Mouse (Mus musculus) liver, embryonic 16.5 days (tissue): ENCODE measurements around the gene Cyp27b1. TPM values are rescaled to one million over a fixed set of nuclear protein-coding genes. Genes with fewer than 3 reads are reported as not detected.
"Not testable (repeated sequence)": the region's sequence is repeated elsewhere in the genome, so short reads cannot be mapped to it uniquely, and the experiment has no call there.

ENCODE experiments used
- ATAC-seq: fragments of 200-750 bp; cut with Nextera tagmentation; 2 replicates; pipeline ENCODE4 v1.8.0; 2017; ENCODE audit warnings: low read depth, mild to moderate bottlenecking, moderate number of reproducible peaks, moderate library complexity
- H3K27ac ChIP-seq: fragments of 300-500 bp; sonication (generic); 2 replicates; pipeline ENCODE4 v1.5.1; 2014; ENCODE audit warnings: mild to moderate bottlenecking, low read length
- H3K27me3 ChIP-seq: fragments of 300-500 bp; sonication (generic); 2 replicates; pipeline ENCODE4 v1.6.1; 2014; ENCODE audit warnings: low read depth, low read length, mixed read lengths; ENCODE audit not compliant: control insufficient read depth, insufficient read depth
- H3K36me3 ChIP-seq: fragments of 300-500 bp; sonication (generic); 2 replicates; pipeline ENCODE4 v1.6.1; 2014; ENCODE audit warnings: mild to moderate bottlenecking; ENCODE audit not compliant: control insufficient read depth, insufficient read depth
- H3K4me1 ChIP-seq: fragments of 300-500 bp; sonication (generic); 2 replicates; pipeline ENCODE4 v1.6.1; 2014; ENCODE audit warnings: low read depth, low read length, mixed read lengths; ENCODE audit not compliant: control insufficient read depth
- H3K4me2 ChIP-seq: fragments of 300-500 bp; sonication (generic); 2 replicates; pipeline ENCODE4 v1.6.1; 2014; ENCODE audit warnings: low read depth, low read length, mixed read lengths
- H3K4me3 ChIP-seq: fragments of 300-500 bp; sonication (generic); 2 replicates; pipeline ENCODE4 v1.5.1; 2014; ENCODE audit warnings: low read depth, mild to moderate bottlenecking, low read length
- H3K9ac ChIP-seq: fragments of 300-500 bp; sonication (generic); 2 replicates; pipeline ENCODE4 v1.6.1; 2014; ENCODE audit warnings: low read depth, low read length
- H3K9me3 ChIP-seq: fragments of 300-500 bp; sonication (generic); replicated peaks from 2 replicates; pipeline ENCODE4 v1.6.1; 2016; ENCODE audit warnings: low read length; ENCODE audit not compliant: control insufficient read depth
- WGBS: fragments of 180-500 bp; shearing (Covaris S2); extraction: QIAGEN DNeasy Blood & Tissue Kit; methylation state at CpG from one replicate; pipeline ENCODE4 v1.1.7; 2014; ENCODE audit not compliant: insufficient replicate concordance; 5-methylcytosine and 5-hydroxymethylcytosine counted together
- polyA plus RNA-seq: library from polyadenylated mRNA; unstranded; fragments of >200 nt; fragmentation: Nextera tagmentation; extraction: Ambion mirVana; gene quantifications from 2 replicates; pipeline ENCODE4 v1.2.1, GENCODE M21; 2015

Gene Cyp27b1
- polyA plus RNA-seq, 1 experiment from 2014 or later, result 0.04 TPM

GRCm38 (mm10) chr10:127072270-127072669, 24.2 kb downstream of the Cyp27b1 start:
- not testable (repeated sequence) for H3K9ac ChIP-seq, H3K9me3 ChIP-seq, H3K36me3 ChIP-seq, ATAC-seq, H3K4me2 ChIP-seq, H3K27me3 ChIP-seq, H3K27ac ChIP-seq, H3K4me3 ChIP-seq
- 76% methylated on average over 4 of the region's 4 CpGs for WGBS
- H3K4me1 ChIP-seq, result peaks cover 37% of the 10 kb centered on the region

GRCm38 (mm10) chr10:127072969-127073368, 24.9 kb downstream of the Cyp27b1 start:
- not testable (repeated sequence) for H3K4me2 ChIP-seq, H3K27me3 ChIP-seq, H3K9ac ChIP-seq, ATAC-seq, H3K4me3 ChIP-seq, H3K27ac ChIP-seq, H3K36me3 ChIP-seq, H3K9me3 ChIP-seq
- peaks cover 40% of the 10 kb centered on the region for H3K4me1 ChIP-seq
- whole genome bisulfite sequencing, result 63% methylated on average over 2 of the region's 2 CpGs

- Histone ChIP-seq H3K27me3 (peaks cover 4% of the 10 kb centered on the region; the same call in 1 of the 2 replicates), H3K4me3 (no peak overlapping the region), H3K4me2 (no peak overlapping the region), H3K27ac (no peak overlapping the region), H3K9ac (no peak overlapping the region), H3K36me3 (no peaks in the 10 kb centered on the region), H3K4me1 (peaks cover 31% of the 10 kb centered on the region), H3K9me3 (no peaks in the 10 kb centered on the region)
- WGBS, result 80% methylated on average over 1 of the region's 1 CpGs
- ATAC-seq, result no peak
Observed at GRCm38 (mm10) chr10:127073981-127074380, 25.9 kb downstream of the Cyp27b1 start.

- Histone ChIP-seq H3K27ac (no peak within 1 kb of the TSS), H3K36me3 (no peaks in the 10 kb centered on the region), H3K4me3 (peak within 1 kb of the TSS; percentile 33), H3K27me3 (peaks cover 15% of the 10 kb centered on the region), H3K9me3 (no peaks in the 10 kb centered on the region), H3K4me1 (peaks cover 26% of the 10 kb centered on the region), H3K4me2 (peak within 1 kb of the TSS; percentile 33), H3K9ac (no peak within 1 kb of the TSS; the same call in 1 of the 2 replicates)
- ATAC-seq, result no peak
- 11% methylated on average over 9 of the region's 9 CpGs for WGBS
Observed at GRCm38 (mm10) chr10:127075080-127075479, 27.0 kb downstream of the Cyp27b1 start, which contains the start of gene Agap2. TSS of gene Agap2 (plus strand) at chr10:127075284.

GRCm38 (mm10) chr10:127075651-127076050, 27.6 kb downstream of the Cyp27b1 start:
- peak overlapping the region; percentile 33 for H3K4me3 ChIP-seq
- ATAC-seq, result no peak
- H3K27me3 ChIP-seq, result peaks cover 21% of the 10 kb centered on the region
- no peaks in the 10 kb centered on the region for H3K9me3 ChIP-seq
- peaks cover 25% of the 10 kb centered on the region for H3K4me1 ChIP-seq
- no peak overlapping the region for H3K27ac ChIP-seq
- H3K36me3 ChIP-seq, result no peaks in the 10 kb centered on the region
- no peak overlapping the region; the same call in 1 of the 2 replicates for H3K9ac ChIP-seq
- 26% methylated on average over 8 of the region's 8 CpGs for WGBS
- peak overlapping the region; percentile 33 for H3K4me2 ChIP-seq

GRCm38 (mm10) chr10:127076082-127076481, 28.0 kb downstream of the Cyp27b1 start:
- Histone ChIP-seq H3K9ac (no peak overlapping the region), H3K9me3 (no peaks in the 10 kb centered on the region), H3K36me3 (no peaks in the 10 kb centered on the region), H3K4me3 (peak overlapping the region; percentile 33; the same call in 1 of the 2 replicates), H3K4me1 (peaks cover 23% of the 10 kb centered on the region), H3K27me3 (peaks cover 25% of the 10 kb centered on the region), H3K4me2 (peak overlapping the region; percentile 33; the same call in 1 of the 2 replicates), H3K27ac (no peak overlapping the region)
- WGBS, result 19% methylated on average over 4 of the region's 4 CpGs
- ATAC-seq, result no peak

GRCm38 (mm10) chr10:127077515-127077914, 29.5 kb downstream of the Cyp27b1 start:
- Histone ChIP-seq H3K4me2 (no peak overlapping the region), H3K4me1 (peaks cover 21% of the 10 kb centered on the region), H3K27ac (no peak overlapping the region), H3K9ac (no peak overlapping the region), H3K36me3 (no peaks in the 10 kb centered on the region), H3K9me3 (no peaks in the 10 kb centered on the region), H3K4me3 (no peak overlapping the region), H3K27me3 (peaks cover 30% of the 10 kb centered on the region)
- 55% methylated on average over 10 of the region's 10 CpGs for WGBS
- ATAC-seq, result no peak

- Histone ChIP-seq H3K27me3 (peaks cover 30% of the 10 kb centered on the region), H3K9ac (no peak overlapping the region), H3K4me3 (no peak overlapping the region), H3K4me1 (peaks cover 21% of the 10 kb centered on the region), H3K36me3 (no peaks in the 10 kb centered on the region), H3K9me3 (no peaks in the 10 kb centered on the region), H3K27ac (no peak overlapping the region), H3K4me2 (no peak overlapping the region)
- 42% methylated on average over 12 of the region's 12 CpGs for WGBS
- no peak for ATAC-seq
Observed at GRCm38 (mm10) chr10:127078001-127078676, 30.1 kb downstream of the Cyp27b1 start.
